Mouse (Mus musculus) stomach, postnatal 0 days (tissue): ENCODE results near the gene Adcy2.

Source experiments
- CTCF ChIP-seq: IDR thresholded peaks from 2 replicates; pipeline ENCODE4 v1.5.1; 2016; ENCODE audit warnings: antibody characterized with exemption, low read depth, mild to moderate bottlenecking, moderate library complexity
- EP300 ChIP-seq: optimal IDR thresholded peaks from 2 replicates; pipeline ENCODE3; 2016; ENCODE audit warnings: antibody characterized with exemption

DNA sequence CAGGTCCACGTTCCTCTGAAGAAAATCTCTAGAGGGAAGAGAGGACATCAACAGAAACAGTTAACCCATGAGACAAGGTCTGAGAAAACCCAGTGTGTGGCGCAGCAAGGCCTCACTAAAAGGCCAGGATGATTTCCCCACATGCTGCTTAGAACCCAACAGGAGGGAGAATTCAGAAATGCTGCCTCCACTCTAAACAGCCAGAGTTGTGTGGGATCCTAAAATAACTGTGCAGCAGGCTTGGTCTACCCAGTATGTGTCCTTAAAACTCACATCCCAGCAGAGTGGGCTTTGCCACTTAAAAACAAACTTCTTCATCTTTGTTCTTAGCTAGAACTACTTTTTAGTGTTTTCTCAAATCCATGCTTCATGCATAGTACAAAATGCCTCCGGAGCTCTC is 26.2 kb downstream of the Adcy2 start:
- no peak for TF ChIP-seq CTCF
- TF ChIP-seq EP300 = no peak
